Mouse (Mus musculus): ENCODE measurements around the gene Zdhhc13. TPM values are rescaled to one million over a fixed set of nuclear protein-coding genes. Genes with fewer than 3 reads are reported as not detected.

Zdhhc13 gene
- total RNA-seq, 2 experiments from 2014 or later, result 28.1 to 28.5 TPM

GRCm38 (mm10) chr7:48876526-48876925 lies 87.7 kb downstream of the Zdhhc13 start:
- peak; percentile 46 to 81 for DNase-seq (ENCODE audit: low spot score in 2 of 2)

Other genes starting within 250 kb of the Zdhhc13 start
- not detected for gene Mrgprb2, start 230.9 kb upstream of the Zdhhc13 start, total RNA-seq (2021)
- gene Mrgprb3, start 145.2 kb upstream of the Zdhhc13 start, total RNA-seq (2021), result not detected
- gene Csrp3, start 59.0 kb downstream of the Zdhhc13 start, total RNA-seq (2021), result not detected
- gene E2f8, start 92.6 kb downstream of the Zdhhc13 start, total RNA-seq (2021), result 1 to 10 TPM in 1 of 2 experiments, under 1 TPM in 1; 0.88 to 1.3 TPM
- gene Nav2, start 119.7 kb downstream of the Zdhhc13 start, total RNA-seq (2021), result 100 to 1,000 TPM; 103 to 107 TPM

All from layer of hippocampus, postnatal 14 days (tissue).